Mouse (Mus musculus) thymus, adult 2 months (tissue): ENCODE results near the gene Col17a1.

Experiments
- CTCF ChIP-seq: fragments of 200-500 bp; IDR thresholded peaks from 2 replicates; pipeline ENCODE4 v1.5.1; 2012; ENCODE audit warnings: mild to moderate bottlenecking, control low read depth, low read length, moderate library complexity, borderline replicate concordance; ENCODE audit not compliant: control insufficient read depth, poor library complexity, insufficient read depth; ENCODE audit errors: extremely low read depth
- POLR2A ChIP-seq: fragments of 200-500 bp; IDR thresholded peaks from 2 replicates; pipeline ENCODE4 v1.6.1; 2012; ENCODE audit warnings: mild to moderate bottlenecking, low read length, control low read depth, moderate library complexity; ENCODE audit not compliant: control insufficient read depth, poor library complexity, insufficient read depth; ENCODE audit errors: extremely low read depth

DNA sequence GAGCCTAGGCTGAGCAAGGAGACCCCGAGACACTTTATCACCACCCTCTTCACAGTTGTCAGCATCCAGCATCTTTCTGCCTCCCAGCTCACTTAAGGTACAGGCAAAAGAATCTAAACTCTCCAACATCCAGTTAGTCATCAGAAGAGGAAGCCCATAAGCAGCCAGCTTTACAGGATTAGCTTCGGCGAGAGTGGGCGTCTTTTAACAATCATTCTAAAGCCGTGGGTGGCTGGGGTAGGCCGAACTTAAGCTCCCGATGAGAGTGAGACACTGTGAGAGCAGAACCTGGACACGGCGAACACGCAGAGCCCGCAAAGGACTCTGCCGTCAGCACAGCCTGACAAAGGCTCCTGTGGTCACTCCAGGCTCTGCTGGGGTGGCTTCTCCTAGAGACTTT is 13.2 kb downstream of the Col17a1 start:
- TF ChIP-seq POLR2A = no peak
- no peak for TF ChIP-seq CTCF
